In genomic region chr7:34651381-34651780, GRCm38 (mm10) we compare ENCODE assay signal across 11 mouse cellular contexts. TPM values are rescaled to one million over a fixed set of nuclear protein-coding genes. Genes with fewer than 3 reads are reported as not detected.
DNase-seq lines count a peak whose midpoint lies in the region; ATAC-seq and TF ChIP-seq lines count a peak whose summit lies in the region.
"Had no signal": no experiment of that assay in that cellular context is flagged by ENCODE, and none has a peak within 500 bp of the region (broad histone marks: within the 10 kb centered on the region; RNA-seq: fewer than 3 reads in every experiment).

No protein-coding gene starts in this region.

- 11% methylated on average over 2 of the region's 2 CpGs for WGBS in embryonic facial prominence, embryonic 14.5 days
- 36% methylated on average over 2 of the region's 2 CpGs for WGBS in hindbrain, embryonic 13.5 days
- WGBS in midbrain, embryonic 13.5 days = 34% methylated on average over 2 of the region's 2 CpGs

- peaks cover 12% of the 10 kb centered on the region; the same call in 1 of the 2 replicates for H3K4me1 ChIP-seq in embryonic facial prominence, embryonic 14.5 days (ENCODE audit: control insufficient read depth, insufficient read depth, low read length)
- peaks cover 75% of the 10 kb centered on the region for H3K4me1 ChIP-seq in hindbrain, embryonic 13.5 days (replicated peaks)
- H3K4me1 ChIP-seq in midbrain, embryonic 13.5 days (replicated peaks) = peaks cover 61% of the 10 kb centered on the region

- DNase-seq in brain, embryonic 14.5 days (ENCODE audit: low read depth) = peak; percentile 68
- DNase-seq in embryonic facial prominence, embryonic 14.5 days (ENCODE audit: low spot score) = peak; percentile 35
- no peak for DNase-seq in gastrocnemius, adult 8-10 months (ENCODE audit: low spot score in 2 of 2)
- DNase-seq in gastrocnemius, postnatal 25 days = no peak
- no peak for DNase-seq in spleen, postnatal 36 days (ENCODE audit: low spot score in 2 of 2)
- no peak for DNase-seq in testis, postnatal 10 days (ENCODE audit: low spot score)
- DNase-seq: kidney, postnatal 14 days; right cerebral cortex, postnatal 14 days; thymus, adult 18-20 months had no signal

- peak overlapping the region; percentile 19 for H3K27ac ChIP-seq in embryonic facial prominence, embryonic 14.5 days (replicated peaks; ENCODE audit: low read depth, low read length)
- peak overlapping the region; percentile 100 for H3K27ac ChIP-seq in hindbrain, embryonic 13.5 days
- H3K27ac ChIP-seq in midbrain, embryonic 13.5 days = peak overlapping the region; percentile 70

- TF ChIP-seq CTCF in brain, embryonic 14.5 days (IDR thresholded peaks at IDR 0.05; ENCODE audit: borderline replicate concordance, extremely low read depth, insufficient read depth, insufficient read length) = no peak

- no peak for ATAC-seq in embryonic facial prominence, embryonic 14.5 days (ENCODE audit: low read depth)
- no peak for ATAC-seq in hindbrain, embryonic 13.5 days (ENCODE audit: low FRiP score)
- no peak for ATAC-seq in midbrain, embryonic 13.5 days

- no peak for TF ChIP-seq POLR2A in brain, embryonic 14.5 days (IDR thresholded peaks at IDR 0.05; ENCODE audit: borderline replicate concordance, extremely low read depth, insufficient read depth, insufficient read length, poor library complexity, severe bottlenecking)

- H3K36me3 ChIP-seq in embryonic facial prominence, embryonic 14.5 days (ENCODE audit: control insufficient read depth, insufficient read depth, low read length) = peaks cover 39% of the 10 kb centered on the region
- peaks cover 35% of the 10 kb centered on the region for H3K36me3 ChIP-seq in hindbrain, embryonic 13.5 days
- peaks cover 35% of the 10 kb centered on the region for H3K36me3 ChIP-seq in midbrain, embryonic 13.5 days

- H3K9ac ChIP-seq in embryonic facial prominence, embryonic 14.5 days (ENCODE audit: low read depth, low read length) = peak overlapping the region; percentile 96
- peak overlapping the region; percentile 96 for H3K9ac ChIP-seq in hindbrain, embryonic 13.5 days
- peak overlapping the region; percentile 95 for H3K9ac ChIP-seq in midbrain, embryonic 13.5 days (replicated peaks)

- peak overlapping the region; percentile 81 for H3K4me3 ChIP-seq in embryonic facial prominence, embryonic 14.5 days (ENCODE audit: low read depth, low read length)
- H3K4me3 ChIP-seq in hindbrain, embryonic 13.5 days = peak overlapping the region; percentile 78
- peak overlapping the region; percentile 78 for H3K4me3 ChIP-seq in midbrain, embryonic 13.5 days (replicated peaks)

- no peaks in the 10 kb centered on the region for H3K9me3 ChIP-seq in embryonic facial prominence, embryonic 14.5 days (ENCODE audit: control insufficient read depth, low read length)
- no peaks in the 10 kb centered on the region for H3K9me3 ChIP-seq in hindbrain, embryonic 13.5 days
- H3K9me3 ChIP-seq in midbrain, embryonic 13.5 days = no peaks in the 10 kb centered on the region

- H3K27me3 ChIP-seq in embryonic facial prominence, embryonic 14.5 days (replicated peaks; ENCODE audit: control insufficient read depth, insufficient read depth, low read length) = no peaks in the 10 kb centered on the region
- no peaks in the 10 kb centered on the region for H3K27me3 ChIP-seq in hindbrain, embryonic 13.5 days
- no peaks in the 10 kb centered on the region for H3K27me3 ChIP-seq in midbrain, embryonic 13.5 days

- H3K4me2 ChIP-seq in embryonic facial prominence, embryonic 14.5 days (ENCODE audit: low read depth, low read length) = peak overlapping the region; percentile 77
- H3K4me2 ChIP-seq in hindbrain, embryonic 13.5 days = peak overlapping the region; percentile 95
- H3K4me2 ChIP-seq in midbrain, embryonic 13.5 days (replicated peaks) = peak overlapping the region; percentile 68

RNA-seq across cellular contexts. Expression of gene Kctd15, which starts 5.2 kb away (rescaled TPM):
- 99.9 and 119 TPM in 2 replicates for polyA plus RNA-seq in brain, embryonic 14.5 days (2012; rRNA removed)
- 13.7 and 15.7 TPM in 2 replicates for polyA plus RNA-seq in embryonic facial prominence, embryonic 14.5 days (2014; fragmentation: Nextera tagmentation; extraction: Ambion mirVana)
- 33.7 and 36.0 TPM in 2 replicates for polyA plus RNA-seq in hindbrain, embryonic 13.5 days (2015; fragmentation: Nextera tagmentation; extraction: Ambion mirVana)
- 35.2 and 42.8 TPM in 2 replicates for polyA plus RNA-seq in midbrain, embryonic 13.5 days (2015; fragmentation: Nextera tagmentation; extraction: Ambion mirVana)
- total RNA-seq in gastrocnemius, adult 8-10 months (2022) = 10 to 100 TPM; 55.6 to 60.8 (median 58.6) TPM
- 10 to 100 TPM; 32.5 to 36.8 TPM for total RNA-seq in gastrocnemius, postnatal 25 days (2021)

Comparison
In these comparisons a context has a peak if more than half of its experiments do, and no peak if none do; other contexts are left out.
1. DNase-seq: peak in brain, embryonic 14.5 days (single experiment) and embryonic facial prominence, embryonic 14.5 days (single experiment); none in gastrocnemius, adult 8-10 months (0 of 2), gastrocnemius, postnatal 25 days (single experiment), spleen, postnatal 36 days (0 of 2) and testis, postnatal 10 days (single experiment).
2. H3K27ac ChIP-seq: peak in every context shown above with its lines; median percentile 100 in hindbrain, embryonic 13.5 days; 70 in midbrain, embryonic 13.5 days; 19 in embryonic facial prominence, embryonic 14.5 days.
3. Peak in every context shown above with its lines, with median percentiles within 50 percentile points of each other: H3K4me2 ChIP-seq, H3K4me3 ChIP-seq and H3K9ac ChIP-seq.